8 mouse cellular contexts compared by ENCODE assay signal in genomic region chr12:111486455-111486854, GRCm38 (mm10). TPM values are rescaled to one million over a fixed set of nuclear protein-coding genes. Genes with fewer than 3 reads are reported as not detected.
A peak's percentile ranks its signal among the peaks of the same experiment; 100 is the strongest.
DNase-seq lines count a peak whose midpoint lies in the region; ATAC-seq lines count a peak whose summit lies in the region.

No protein-coding gene starts in this region.

- no peak overlapping the region for H3K27ac ChIP-seq in heart, embryonic 11.5 days (ENCODE audit: low read depth, low read length)
- H3K27ac ChIP-seq in neural tube, embryonic 11.5 days (ENCODE audit: low read depth, low read length) = no peak overlapping the region
- no peak overlapping the region for H3K27ac ChIP-seq in liver, embryonic 11.5 days (ENCODE audit: low read depth, low read length)

- H3K27me3 ChIP-seq in heart, embryonic 11.5 days (ENCODE audit: control insufficient read depth, insufficient read depth, low read length) = peaks cover 58% of the 10 kb centered on the region
- peaks cover 33% of the 10 kb centered on the region for H3K27me3 ChIP-seq in neural tube, embryonic 11.5 days (ENCODE audit: control insufficient read depth, insufficient read depth, low read length)
- peaks cover 73% of the 10 kb centered on the region for H3K27me3 ChIP-seq in liver, embryonic 11.5 days (replicated peaks; ENCODE audit: control insufficient read depth, insufficient read depth, low read length)

- H3K4me1 ChIP-seq in heart, embryonic 11.5 days (ENCODE audit: control insufficient read depth, insufficient read depth, low read length) = peaks cover 6% of the 10 kb centered on the region; the same call in 1 of the 2 replicates
- H3K4me1 ChIP-seq in neural tube, embryonic 11.5 days (ENCODE audit: control insufficient read depth, insufficient read depth, low read length) = peaks cover 5% of the 10 kb centered on the region; the same call in 1 of the 2 replicates
- H3K4me1 ChIP-seq in liver, embryonic 11.5 days (replicated peaks; ENCODE audit: control insufficient read depth, insufficient read depth, low read length) = no peaks in the 10 kb centered on the region

- WGBS in heart, embryonic 11.5 days (ENCODE audit: insufficient replicate concordance) = 7% methylated on average over 12 of the region's 12 CpGs
- WGBS in neural tube, embryonic 11.5 days = 2% methylated on average over 12 of the region's 12 CpGs
- 8% methylated on average over 12 of the region's 12 CpGs for WGBS in liver, embryonic 11.5 days

- DNase-seq in heart, adult 9 months (ENCODE audit: low spot score in 2 of 2) = no peak
- DNase-seq in neural tube, embryonic 11.5 days (ENCODE audit: low spot score) = peak; percentile 37
- no peak for DNase-seq in neural tube, embryonic 10.5 days (ENCODE audit: extremely low spot score, low spot score)
- DNase-seq in liver, embryonic 11.5 days (ENCODE audit: low spot score) = no peak
- DNase-seq in yolk sac, embryonic 10.5 days (ENCODE audit: low spot score) = peak; percentile 22
- no peak for DNase-seq in frontal cortex, postnatal 14 days (ENCODE audit: low spot score in 2 of 2)
- no peak for DNase-seq in Muller cell, postnatal 12 days (ENCODE audit: inconsistent ontology term)

- peak overlapping the region; percentile 89 for H3K4me2 ChIP-seq in heart, embryonic 11.5 days
- peak overlapping the region; percentile 74 for H3K4me2 ChIP-seq in neural tube, embryonic 11.5 days (ENCODE audit: low read depth)
- H3K4me2 ChIP-seq in liver, embryonic 11.5 days = peak overlapping the region; percentile 77

- no peaks in the 10 kb centered on the region for H3K9me3 ChIP-seq in heart, embryonic 11.5 days (replicated peaks; ENCODE audit: control insufficient read depth, low read length)
- no peaks in the 10 kb centered on the region for H3K9me3 ChIP-seq in neural tube, embryonic 11.5 days (ENCODE audit: control insufficient read depth, low read length)
- no peaks in the 10 kb centered on the region for H3K9me3 ChIP-seq in liver, embryonic 11.5 days (ENCODE audit: control insufficient read depth, low read length)

- H3K4me3 ChIP-seq in heart, embryonic 11.5 days (ENCODE audit: low read depth, low read length) = peak overlapping the region; percentile 59
- no peak overlapping the region for H3K4me3 ChIP-seq in neural tube, embryonic 11.5 days (ENCODE audit: low read depth, low read length)
- H3K4me3 ChIP-seq in liver, embryonic 11.5 days (ENCODE audit: low read depth, low read length) = peak overlapping the region; percentile 50

- H3K36me3 ChIP-seq in heart, embryonic 11.5 days (ENCODE audit: control insufficient read depth, insufficient read depth, low read length) = no peaks in the 10 kb centered on the region
- H3K36me3 ChIP-seq in neural tube, embryonic 11.5 days (ENCODE audit: control insufficient read depth, insufficient read depth, low read length) = no peaks in the 10 kb centered on the region
- no peaks in the 10 kb centered on the region for H3K36me3 ChIP-seq in liver, embryonic 11.5 days (ENCODE audit: control insufficient read depth, insufficient read depth, low read length)

- no peak for ATAC-seq in heart, embryonic 11.5 days (replicated peaks; ENCODE audit: insufficient number of reproducible peaks, low FRiP score, low TSS enrichment)
- no peak for ATAC-seq in neural tube, embryonic 11.5 days (ENCODE audit: insufficient read depth, low FRiP score, low TSS enrichment)
- no peak for ATAC-seq in liver, embryonic 11.5 days (replicated peaks; ENCODE audit: low FRiP score)

- no peak overlapping the region for H3K9ac ChIP-seq in heart, embryonic 11.5 days (ENCODE audit: low read depth, low read length)
- H3K9ac ChIP-seq in neural tube, embryonic 11.5 days (ENCODE audit: low read length) = no peak overlapping the region
- H3K9ac ChIP-seq in liver, embryonic 11.5 days (ENCODE audit: low read depth, low read length) = no peak overlapping the region

RNA-seq across cellular contexts. Expression of gene Gm266, which starts 0.8 kb away (rescaled TPM):
- polyA plus RNA-seq in heart, embryonic 11.5 days (2014; fragmentation: Nextera tagmentation; extraction: Ambion mirVana) = 5.5 and 6.2 TPM in 2 replicates
- 5.2 and 5.3 TPM in 2 replicates for polyA plus RNA-seq in neural tube, embryonic 11.5 days (2014; fragmentation: Nextera tagmentation; extraction: Ambion mirVana)
- 4.9 and 5.6 TPM in 2 replicates for polyA plus RNA-seq in liver, embryonic 11.5 days (2014; fragmentation: Nextera tagmentation; extraction: Ambion mirVana)

RNA-seq across cellular contexts. Expression of gene Tnfaip2, which starts 44.2 kb away (rescaled TPM):
- 7.7 and 11.2 TPM in 2 replicates for polyA plus RNA-seq in heart, embryonic 11.5 days (2014; fragmentation: Nextera tagmentation; extraction: Ambion mirVana)
- polyA plus RNA-seq in neural tube, embryonic 11.5 days (2014; fragmentation: Nextera tagmentation; extraction: Ambion mirVana) = 3.4 and 3.7 TPM in 2 replicates
- 107 TPM in 2 replicates for polyA plus RNA-seq in liver, embryonic 11.5 days (2014; fragmentation: Nextera tagmentation; extraction: Ambion mirVana)

RNA-seq across cellular contexts. Expression of gene Eif5, which starts 51.4 kb away (rescaled TPM):
- polyA plus RNA-seq in heart, embryonic 11.5 days (2014; fragmentation: Nextera tagmentation; extraction: Ambion mirVana) = 478 and 505 TPM in 2 replicates
- 645 and 670 TPM in 2 replicates for polyA plus RNA-seq in neural tube, embryonic 11.5 days (2014; fragmentation: Nextera tagmentation; extraction: Ambion mirVana)
- 623 and 628 TPM in 2 replicates for polyA plus RNA-seq in liver, embryonic 11.5 days (2014; fragmentation: Nextera tagmentation; extraction: Ambion mirVana)

Comparison
In these comparisons a context has a peak if more than half of its experiments do, and no peak if none do; other contexts are left out.
1. DNase-seq: peak in neural tube, embryonic 11.5 days (single experiment) and yolk sac, embryonic 10.5 days (single experiment); none in heart, adult 9 months (0 of 2), neural tube, embryonic 10.5 days (single experiment), liver, embryonic 11.5 days (single experiment), frontal cortex, postnatal 14 days (0 of 2) and Muller cell, postnatal 12 days (single experiment).
2. Peak in every context shown above with its lines, with median percentiles within 50 percentile points of each other: H3K4me2 ChIP-seq.